Mouse (Mus musculus) lung, postnatal 0 days (tissue): ENCODE measurements around the gene Fars2.

Source experiments
- CTCF ChIP-seq: IDR thresholded peaks from 2 replicates; pipeline ENCODE4 v1.5.1; 2016; ENCODE audit warnings: antibody characterized with exemption, mild to moderate bottlenecking
- EP300 ChIP-seq: IDR thresholded peaks from 2 replicates; pipeline ENCODE4 v1.6.1; 2016; ENCODE audit warnings: antibody characterized with exemption, mild to moderate bottlenecking, control low read depth

DNA sequence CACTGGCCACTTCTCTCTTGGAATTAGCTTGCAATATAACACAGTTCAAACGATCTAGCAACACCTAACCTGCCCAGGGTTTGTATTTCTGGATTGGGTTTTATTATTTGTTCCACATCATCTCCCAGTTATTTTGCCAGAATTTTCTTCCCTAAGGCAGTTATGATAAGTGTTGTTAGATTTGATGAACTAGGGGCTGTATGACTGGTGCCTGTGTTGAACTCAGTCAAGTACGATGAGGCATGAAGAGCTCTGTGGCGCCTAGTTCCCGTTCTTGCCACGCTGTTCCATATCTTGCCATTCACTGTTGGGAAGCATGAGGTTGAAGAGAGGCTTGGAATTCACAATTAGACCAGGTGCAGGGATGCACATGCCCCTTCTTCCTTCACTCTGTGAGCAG lies 177.3 kb downstream of the Fars2 start:
- no peak for TF ChIP-seq CTCF
- TF ChIP-seq EP300, result no peak
